Mouse (Mus musculus): ENCODE results near the gene Wiz. TPM values are rescaled to one million over a fixed set of nuclear protein-coding genes. Genes with fewer than 3 reads are reported as not detected.

The Wiz gene
- polyA plus RNA-seq, 2 experiments: 5.5 to 9.8 TPM

- Histone ChIP-seq H3K4me1 (replicated peaks; ENCODE audit: control insufficient read depth in 2 of 2, insufficient read depth in 2 of 2, low read length in 1 of 2) (peaks cover 23 to 31% of the 10 kb centered on the region in 2 experiments), H3K27ac (peak overlapping the region; percentile 60), H3K9ac (replicated peaks) (peak overlapping the region; percentile 67), H3K9me3 (ENCODE audit: control insufficient read depth, low read length) (no peaks in the 10 kb centered on the region), H3K4me2 (ENCODE audit: low read depth) (peak overlapping the region; percentile 78), H3K36me3 (replicated peaks; ENCODE audit: control insufficient read depth, insufficient read depth, low read depth) (no peaks in the 10 kb centered on the region), H3K27me3 (ENCODE audit: control insufficient read depth, insufficient read depth, low read length) (no peaks in the 10 kb centered on the region), H3K4me3 (ENCODE audit: insufficient read depth in 1 of 2, low read depth in 2 of 2, low read length in 2 of 2) (peak overlapping the region; percentile 59 to 68)
- no peak for TF ChIP-seq CTCF (IDR thresholded peaks at IDR 0.05; ENCODE audit: low read depth)
- TF ChIP-seq EP300 (IDR thresholded peaks at IDR 0.05; ENCODE audit: low read depth): no peak
- DNase-seq (ENCODE audit: low read depth in 3 of 3, low spot score in 3 of 3): no peak
- WGBS (ENCODE audit: insufficient replicate concordance): 19% methylated on average over 10 of the region's 17 CpGs
- ATAC-seq (ENCODE audit: insufficient read depth): peak; percentile 66
Observed at GRCm38 (mm10) chr17:32368991-32369578, 20.2 kb downstream of the Wiz start.

- no peak for ATAC-seq (ENCODE audit: insufficient read depth)
- no peak for TF ChIP-seq EP300 (IDR thresholded peaks at IDR 0.05; ENCODE audit: low read depth)
- no peak for TF ChIP-seq CTCF (IDR thresholded peaks at IDR 0.05; ENCODE audit: low read depth)
- H3K4me2 ChIP-seq (ENCODE audit: low read depth): no peak overlapping the region
- H3K27ac ChIP-seq: no peak overlapping the region
- no peak for DNase-seq (ENCODE audit: low read depth in 3 of 3, low spot score in 3 of 3)
- H3K4me3 ChIP-seq (ENCODE audit: insufficient read depth in 1 of 2, low read depth in 2 of 2, low read length in 2 of 2): no peak overlapping the region
- 81% methylated on average over 11 of the region's 11 CpGs for WGBS (ENCODE audit: insufficient replicate concordance)
- no peaks in the 10 kb centered on the region for H3K36me3 ChIP-seq (replicated peaks; ENCODE audit: control insufficient read depth, insufficient read depth, low read depth)
- no peaks in the 10 kb centered on the region for H3K27me3 ChIP-seq (ENCODE audit: control insufficient read depth, insufficient read depth, low read length)
- no peaks in the 10 kb centered on the region for H3K9me3 ChIP-seq (ENCODE audit: control insufficient read depth, low read length)
- no peak overlapping the region for H3K9ac ChIP-seq (replicated peaks)
- peaks cover 31 to 41% of the 10 kb centered on the region in 2 experiments for H3K4me1 ChIP-seq (replicated peaks; ENCODE audit: control insufficient read depth in 2 of 2, insufficient read depth in 2 of 2, low read length in 1 of 2)
Observed at GRCm38 (mm10) chr17:32367706-32368105, 21.5 kb downstream of the Wiz start.

- TF ChIP-seq CTCF (IDR thresholded peaks at IDR 0.05; ENCODE audit: low read depth): no peak
- peak; percentile 62 for TF ChIP-seq EP300 (IDR thresholded peaks at IDR 0.05; ENCODE audit: low read depth)
- peaks cover 9% of the 10 kb centered on the region; the same call in 1 of the 2 replicates for H3K36me3 ChIP-seq (replicated peaks; ENCODE audit: control insufficient read depth, insufficient read depth, low read depth)
- peaks cover 33 to 42% of the 10 kb centered on the region in 2 experiments for H3K4me1 ChIP-seq (replicated peaks; ENCODE audit: control insufficient read depth in 2 of 2, insufficient read depth in 2 of 2, low read length in 1 of 2)
- H3K9ac ChIP-seq (replicated peaks): peak overlapping the region; percentile 66
- ATAC-seq (ENCODE audit: insufficient read depth) (peak; percentile 60), DNase-seq (ENCODE audit: low read depth in 3 of 3, low spot score in 3 of 3) (peak in 2 of 3 experiments; percentile 55 to 56)
- H3K4me2 ChIP-seq (ENCODE audit: low read depth): peak overlapping the region; percentile 92
- H3K4me3 ChIP-seq (ENCODE audit: insufficient read depth in 1 of 2, low read depth in 2 of 2, low read length in 2 of 2): peak overlapping the region in 1 of 2 experiments; percentile 81; a peak in 3 of 4 replicates
- 9% methylated on average over 1 of the region's 1 CpGs for WGBS (ENCODE audit: insufficient replicate concordance)
- no peaks in the 10 kb centered on the region for H3K27me3 ChIP-seq (ENCODE audit: control insufficient read depth, insufficient read depth, low read length)
- peak overlapping the region; percentile 71 for H3K27ac ChIP-seq
- H3K9me3 ChIP-seq (ENCODE audit: control insufficient read depth, low read length): no peaks in the 10 kb centered on the region
Observed at GRCm38 (mm10) chr17:32365296-32365695, 23.9 kb downstream of the Wiz start.

- peak; percentile 7; the same call in 1 of the 2 replicates for ATAC-seq (ENCODE audit: insufficient read depth)
- Histone ChIP-seq H3K4me2 (ENCODE audit: low read depth) (peak overlapping the region; percentile 92), H3K36me3 (replicated peaks; ENCODE audit: control insufficient read depth, insufficient read depth, low read depth) (peaks cover 9% of the 10 kb centered on the region; the same call in 1 of the 2 replicates), H3K27me3 (ENCODE audit: control insufficient read depth, insufficient read depth, low read length) (no peaks in the 10 kb centered on the region), H3K4me1 (replicated peaks; ENCODE audit: control insufficient read depth in 2 of 2, insufficient read depth in 2 of 2, low read length in 1 of 2) (peaks cover 33 to 42% of the 10 kb centered on the region in 2 experiments), H3K27ac (peak overlapping the region; percentile 71), H3K4me3 (ENCODE audit: insufficient read depth in 1 of 2, low read depth in 2 of 2, low read length in 2 of 2) (peak overlapping the region; percentile 75 to 81; a peak in 3 of 4 replicates), H3K9ac (replicated peaks) (peak overlapping the region; percentile 66), H3K9me3 (ENCODE audit: control insufficient read depth, low read length) (no peaks in the 10 kb centered on the region)
- WGBS (ENCODE audit: insufficient replicate concordance): 26% methylated on average over 5 of the region's 5 CpGs
- TF ChIP-seq CTCF (IDR thresholded peaks at IDR 0.05; ENCODE audit: low read depth) (no peak), EP300 (IDR thresholded peaks at IDR 0.05; ENCODE audit: low read depth) (no peak)
- DNase-seq (ENCODE audit: low read depth in 3 of 3, low spot score in 3 of 3): no peak
Observed at GRCm38 (mm10) chr17:32364850-32365249, 24.4 kb downstream of the Wiz start.

GRCm38 (mm10) chr17:32364331-32364730 lies 24.9 kb downstream of the Wiz start:
- ATAC-seq (ENCODE audit: insufficient read depth) (peak; percentile 87), DNase-seq (ENCODE audit: low read depth in 3 of 3, low spot score in 3 of 3) (peak; percentile 78 to 82 (median 78))
- H3K4me1 ChIP-seq (replicated peaks; ENCODE audit: control insufficient read depth in 2 of 2, insufficient read depth in 2 of 2, low read length in 1 of 2): peaks cover 33 to 42% of the 10 kb centered on the region in 2 experiments
- no peaks in the 10 kb centered on the region for H3K27me3 ChIP-seq (ENCODE audit: control insufficient read depth, insufficient read depth, low read length)
- H3K9me3 ChIP-seq (ENCODE audit: control insufficient read depth, low read length): no peaks in the 10 kb centered on the region
- TF ChIP-seq CTCF (IDR thresholded peaks at IDR 0.05; ENCODE audit: low read depth) (no peak), EP300 (IDR thresholded peaks at IDR 0.05; ENCODE audit: low read depth) (no peak)
- peak overlapping the region; percentile 71 for H3K27ac ChIP-seq
- H3K36me3 ChIP-seq (replicated peaks; ENCODE audit: control insufficient read depth, insufficient read depth, low read depth): peaks cover 9% of the 10 kb centered on the region
- H3K9ac ChIP-seq (replicated peaks): peak overlapping the region; percentile 66
- H3K4me3 ChIP-seq (ENCODE audit: insufficient read depth in 1 of 2, low read depth in 2 of 2, low read length in 2 of 2): peak overlapping the region; percentile 81 to 94
- H3K4me2 ChIP-seq (ENCODE audit: low read depth): peak overlapping the region; percentile 92
- under 1% methylated on average over 41 of the region's 47 CpGs for WGBS (ENCODE audit: insufficient replicate concordance)

Data from liver, embryonic 14.5 days (tissue).